Mouse (Mus musculus): ENCODE measurements around the gene Acsbg1. TPM values are rescaled to one million over a fixed set of nuclear protein-coding genes. Genes with fewer than 3 reads are reported as not detected.
"Not testable (repeated sequence)": the region's sequence is repeated elsewhere in the genome, so short reads cannot be mapped to it uniquely, and the experiment has no call there.

The Acsbg1 gene
- total RNA-seq (2017), result not detected in 2 replicates

DNA sequence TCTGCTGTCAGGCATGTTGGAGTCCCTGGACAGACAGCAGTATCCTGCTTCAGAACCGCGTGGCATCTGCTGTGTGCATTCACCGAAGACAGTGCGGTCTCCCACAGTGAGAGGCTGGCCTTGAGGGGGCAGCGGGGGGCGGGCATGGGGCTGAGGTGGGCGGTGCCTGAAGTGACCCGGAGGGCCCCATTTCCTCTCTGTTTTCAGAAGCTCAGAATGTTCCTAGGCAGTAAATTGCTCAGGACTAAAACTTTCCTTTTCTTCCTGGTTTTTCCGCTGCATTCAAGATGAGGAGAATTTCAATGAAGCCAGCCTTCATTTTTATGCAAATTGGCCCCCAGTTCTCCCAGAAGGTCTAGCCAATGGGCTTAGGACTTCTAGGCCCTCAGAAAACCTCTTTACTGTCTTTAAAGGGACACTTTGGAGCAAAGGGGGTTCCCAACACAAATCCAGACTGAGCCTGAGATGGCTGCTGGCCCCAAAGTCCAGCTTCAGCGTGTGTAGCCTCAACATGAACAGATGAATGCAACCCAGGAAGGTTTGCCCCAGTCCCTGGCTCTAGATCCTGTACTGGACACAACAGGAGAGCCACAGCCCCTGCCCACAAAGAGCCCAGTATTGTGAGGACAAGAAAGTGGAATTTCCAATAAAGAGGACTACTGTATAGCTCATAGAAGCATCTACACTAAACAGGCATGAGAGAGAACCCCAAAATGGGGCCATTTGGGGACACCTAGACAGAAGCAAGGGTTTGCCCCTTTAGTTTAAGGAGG, at the start of gene Acsbg1:
Acsbg1 (minus strand) TSS at position 266 of the 773 bp plus-strand sequence.
- ATAC-seq (replicated peaks in 1 of 2; ENCODE audit: insufficient read depth in 1 of 2, low FRiP score in 2 of 2, low TSS enrichment in 1 of 2, low read depth in 1 of 2, poor library complexity in 2 of 2, severe bottlenecking in 2 of 2), result 0 out of 4 replicates have a peak, but pooled peaks of 1 of the 2 experiments have one; percentile 22

DNA sequence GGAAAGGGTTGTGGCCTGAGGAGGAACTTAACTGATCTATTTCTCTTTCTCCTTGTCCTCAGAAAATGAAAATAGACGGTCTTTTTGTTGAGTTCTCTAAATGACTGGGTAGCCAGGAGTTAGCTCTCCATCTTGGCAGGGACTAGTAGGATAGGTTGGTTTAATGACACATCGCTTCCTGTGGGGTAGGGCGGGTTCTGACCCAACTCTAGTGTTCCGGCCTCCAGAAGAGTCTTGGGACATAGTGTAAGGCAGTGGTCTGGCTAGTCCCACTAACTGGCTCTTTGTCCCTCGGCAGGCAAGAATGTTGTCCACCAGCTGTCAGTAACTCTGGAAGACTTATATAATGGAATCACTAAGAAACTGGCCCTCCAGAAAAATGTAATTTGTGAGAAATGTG, 46.4 kb upstream of the Acsbg1 start:
- no peak for ATAC-seq (replicated peaks in 1 of 2; ENCODE audit: insufficient read depth in 1 of 2, low FRiP score in 2 of 2, low TSS enrichment in 1 of 2, low read depth in 1 of 2, poor library complexity in 2 of 2, severe bottlenecking in 2 of 2)

DNA sequence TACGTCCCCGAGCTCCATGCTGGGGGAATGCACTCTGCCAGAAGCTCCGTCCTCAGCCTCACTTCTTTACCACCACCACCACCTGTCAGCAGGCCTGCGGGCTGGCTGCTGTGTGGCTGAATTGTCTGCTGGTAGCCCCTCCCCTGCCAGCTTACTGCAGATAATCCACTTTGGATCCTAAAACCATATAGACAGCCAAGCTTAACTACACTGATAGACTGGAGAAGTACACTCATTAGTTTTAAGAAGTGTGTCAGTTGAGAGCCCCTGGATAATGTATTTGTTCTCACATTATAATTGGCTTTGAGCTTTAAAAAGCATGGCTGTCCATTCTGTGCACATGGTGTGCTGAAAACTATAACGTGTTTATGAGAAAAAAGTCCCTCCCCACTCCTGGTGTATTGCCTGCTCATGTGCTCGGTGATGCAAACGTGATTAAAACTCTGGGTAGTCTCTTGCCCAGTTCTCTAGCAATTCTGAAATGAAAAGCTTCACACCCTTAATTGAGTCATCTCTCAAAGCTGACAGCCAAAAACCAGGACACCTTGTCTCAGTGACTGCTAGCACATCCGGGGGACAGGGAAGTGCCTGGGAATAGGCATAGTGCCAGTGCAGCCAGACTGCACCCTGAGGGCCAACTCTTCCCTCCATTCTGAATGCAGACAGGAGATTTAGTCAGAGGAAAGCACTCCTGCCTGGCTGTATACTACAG, 45.8 kb upstream of the Acsbg1 start:
- ATAC-seq (replicated peaks in 1 of 2; ENCODE audit: insufficient read depth in 1 of 2, low FRiP score in 2 of 2, low TSS enrichment in 1 of 2, low read depth in 1 of 2, poor library complexity in 2 of 2, severe bottlenecking in 2 of 2), result no peak

DNA sequence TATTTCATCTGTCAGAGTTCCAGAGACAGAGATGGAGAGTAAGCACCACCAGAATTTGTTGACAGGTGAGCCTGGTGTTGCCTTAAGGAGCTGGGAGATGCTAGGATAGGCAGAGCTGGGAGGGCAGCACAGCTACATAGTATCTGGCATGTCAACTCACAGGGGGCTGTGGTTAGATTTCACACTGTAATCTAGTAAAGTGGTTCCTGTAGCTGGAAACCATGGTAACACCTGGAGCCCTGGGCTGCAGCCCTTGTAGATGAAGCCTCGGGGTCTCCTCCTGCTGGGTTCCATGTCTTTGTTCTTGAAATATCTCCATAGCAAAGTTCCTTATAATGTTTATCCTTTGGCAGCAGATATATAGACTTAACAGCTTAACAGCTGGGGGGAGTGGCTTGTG, 43.9 kb upstream of the Acsbg1 start:
- no peak for ATAC-seq (replicated peaks in 1 of 2; ENCODE audit: insufficient read depth in 1 of 2, low FRiP score in 2 of 2, low TSS enrichment in 1 of 2, low read depth in 1 of 2, poor library complexity in 2 of 2, severe bottlenecking in 2 of 2)

DNA sequence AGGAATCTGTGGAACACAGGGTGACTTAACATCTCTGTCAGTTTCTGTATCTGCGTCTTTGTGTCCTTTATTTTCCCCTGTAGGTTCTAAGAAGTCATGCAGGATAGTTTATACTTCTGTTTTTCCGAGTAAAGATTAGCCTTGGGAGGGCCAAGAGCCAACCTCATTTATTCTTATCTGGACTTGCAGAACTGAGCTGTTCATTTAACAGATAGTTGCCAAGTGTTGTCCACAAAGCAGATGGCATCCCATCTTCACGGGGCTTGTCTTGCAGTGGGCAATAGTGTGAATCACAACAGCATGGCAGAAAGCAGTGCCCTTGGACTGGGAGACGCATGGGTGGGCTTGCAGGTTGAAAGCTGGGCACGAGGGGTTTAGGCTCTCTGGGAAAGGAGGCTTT, 42.7 kb upstream of the Acsbg1 start:
- no peak; a peak in 1 of 4 replicates for ATAC-seq (replicated peaks in 1 of 2; ENCODE audit: insufficient read depth in 1 of 2, low FRiP score in 2 of 2, low TSS enrichment in 1 of 2, low read depth in 1 of 2, poor library complexity in 2 of 2, severe bottlenecking in 2 of 2)

DNA sequence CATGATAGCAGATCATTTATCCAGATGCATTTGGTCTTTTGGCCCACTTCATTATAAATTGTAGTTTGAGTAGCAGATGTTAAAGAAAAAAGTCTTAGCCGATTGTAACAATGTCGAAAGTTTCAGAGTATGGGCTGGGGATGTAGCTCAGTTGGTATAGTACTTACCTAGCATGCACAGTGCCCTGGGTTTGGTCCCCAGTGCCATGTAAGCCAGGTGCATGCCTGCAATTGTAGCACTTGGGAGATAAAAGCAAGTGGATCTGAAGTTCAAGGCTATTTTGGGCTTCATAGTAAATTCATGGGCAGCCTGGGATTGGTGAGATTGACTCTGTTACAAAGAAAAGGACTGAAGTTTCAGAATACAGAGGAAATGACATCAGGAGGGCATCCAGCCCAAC, 40.9 kb upstream of the Acsbg1 start:
- no peak for ATAC-seq (replicated peaks in 1 of 2; ENCODE audit: insufficient read depth in 1 of 2, low FRiP score in 2 of 2, low TSS enrichment in 1 of 2, low read depth in 1 of 2, poor library complexity in 2 of 2, severe bottlenecking in 2 of 2)

DNA sequence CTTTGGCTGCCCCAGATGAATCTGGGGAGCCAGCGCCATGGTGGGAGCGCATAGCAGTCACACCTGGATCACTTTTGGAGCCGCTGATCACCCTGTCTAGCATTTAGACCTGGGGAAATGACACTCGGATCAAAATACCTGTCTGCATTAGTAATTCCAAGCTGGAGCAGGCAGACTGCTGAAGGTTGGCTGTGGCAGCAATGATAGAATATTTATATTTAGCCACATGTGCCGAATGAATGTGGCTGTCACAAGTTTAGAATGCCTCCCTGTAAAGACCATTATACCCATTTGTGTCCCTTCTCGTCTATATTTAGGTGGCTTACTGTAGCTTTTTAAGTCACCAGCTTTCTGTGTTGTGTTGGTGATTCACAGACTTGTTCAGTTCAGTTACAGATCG, 39.1 kb upstream of the Acsbg1 start:
- no peak for ATAC-seq (replicated peaks in 1 of 2; ENCODE audit: insufficient read depth in 1 of 2, low FRiP score in 2 of 2, low TSS enrichment in 1 of 2, low read depth in 1 of 2, poor library complexity in 2 of 2, severe bottlenecking in 2 of 2)

DNA sequence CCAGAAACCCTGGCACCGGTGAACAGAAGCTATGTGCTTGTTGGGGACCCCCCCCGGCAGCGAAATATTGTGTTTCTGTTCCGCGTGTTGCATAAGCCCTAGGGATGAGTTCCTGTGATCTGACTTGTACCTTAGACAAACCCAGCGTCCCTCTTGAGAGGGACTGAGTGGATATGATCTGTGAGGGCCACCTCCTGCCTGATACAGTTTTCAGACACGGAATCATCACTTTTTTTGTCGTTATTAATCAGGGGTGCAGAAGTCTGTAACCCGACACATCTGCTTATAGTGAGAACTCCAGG, 38.5 kb upstream of the Acsbg1 start:
- ATAC-seq (replicated peaks in 1 of 2; ENCODE audit: insufficient read depth in 1 of 2, low FRiP score in 2 of 2, low TSS enrichment in 1 of 2, low read depth in 1 of 2, poor library complexity in 2 of 2, severe bottlenecking in 2 of 2), result no peak

DNA sequence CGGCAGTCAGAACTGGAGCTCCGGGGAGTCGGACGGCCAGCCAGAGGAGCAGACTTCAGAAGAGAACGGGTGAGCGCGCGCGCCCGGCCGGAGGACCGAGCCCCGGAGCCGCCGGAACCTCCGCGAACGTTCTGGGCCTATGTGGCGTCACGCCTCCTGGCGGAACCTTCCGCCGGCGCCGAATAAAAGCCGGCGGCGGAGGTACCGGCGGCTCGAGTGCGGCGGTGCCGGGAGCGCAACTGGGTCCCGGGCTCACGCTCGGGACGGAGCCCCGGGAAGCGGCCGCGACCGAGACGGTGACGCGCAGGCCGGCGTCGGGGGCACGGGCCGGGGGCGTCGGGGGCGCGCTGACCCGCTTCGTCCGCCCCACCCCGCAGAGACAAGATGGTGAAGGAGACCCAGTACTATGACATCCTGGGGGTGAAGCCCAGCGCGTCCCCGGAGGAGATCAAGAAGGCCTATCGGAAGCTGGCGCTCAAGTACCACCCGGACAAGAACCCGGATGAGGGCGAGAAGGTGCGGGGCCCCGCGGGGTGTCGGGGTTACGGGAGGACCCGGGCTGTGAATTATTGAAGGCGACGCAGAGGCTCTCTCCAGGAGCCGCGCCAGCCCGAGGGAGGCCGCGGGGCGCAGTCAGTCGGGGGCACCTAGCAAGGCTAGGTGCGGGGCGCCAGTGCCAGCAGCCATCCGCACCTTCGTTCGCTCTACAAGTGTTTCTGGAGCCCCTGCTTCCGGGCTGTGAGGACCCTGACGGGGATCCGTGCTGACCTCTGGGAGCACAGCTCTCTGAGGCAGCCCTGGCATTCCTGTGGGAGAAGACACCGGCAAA, 37.9 kb upstream of the Acsbg1 start:
- ATAC-seq (replicated peaks in 1 of 2; ENCODE audit: insufficient read depth in 1 of 2, low FRiP score in 2 of 2, low TSS enrichment in 1 of 2, low read depth in 1 of 2, poor library complexity in 2 of 2, severe bottlenecking in 2 of 2), result peak; percentile 51 to 62

DNA sequence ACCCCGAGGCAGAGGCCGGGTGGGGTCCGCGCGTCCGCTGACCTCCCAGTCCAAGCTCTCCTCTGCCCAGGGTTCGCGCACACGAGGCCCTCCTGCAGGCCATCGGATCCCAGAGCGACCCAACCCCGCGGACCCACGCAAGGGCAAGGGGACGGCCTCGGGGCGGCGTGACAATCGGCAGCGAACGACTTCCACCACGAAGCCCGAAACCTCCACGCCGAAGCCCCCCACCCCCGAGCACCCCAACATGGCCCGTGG, 37.3 kb upstream of the Acsbg1 start:
- ATAC-seq (replicated peaks in 1 of 2; ENCODE audit: insufficient read depth in 1 of 2, low FRiP score in 2 of 2, low TSS enrichment in 1 of 2, low read depth in 1 of 2, poor library complexity in 2 of 2, severe bottlenecking in 2 of 2), result peak; percentile 16 to 23; a peak in 1 of 4 replicates

DNA sequence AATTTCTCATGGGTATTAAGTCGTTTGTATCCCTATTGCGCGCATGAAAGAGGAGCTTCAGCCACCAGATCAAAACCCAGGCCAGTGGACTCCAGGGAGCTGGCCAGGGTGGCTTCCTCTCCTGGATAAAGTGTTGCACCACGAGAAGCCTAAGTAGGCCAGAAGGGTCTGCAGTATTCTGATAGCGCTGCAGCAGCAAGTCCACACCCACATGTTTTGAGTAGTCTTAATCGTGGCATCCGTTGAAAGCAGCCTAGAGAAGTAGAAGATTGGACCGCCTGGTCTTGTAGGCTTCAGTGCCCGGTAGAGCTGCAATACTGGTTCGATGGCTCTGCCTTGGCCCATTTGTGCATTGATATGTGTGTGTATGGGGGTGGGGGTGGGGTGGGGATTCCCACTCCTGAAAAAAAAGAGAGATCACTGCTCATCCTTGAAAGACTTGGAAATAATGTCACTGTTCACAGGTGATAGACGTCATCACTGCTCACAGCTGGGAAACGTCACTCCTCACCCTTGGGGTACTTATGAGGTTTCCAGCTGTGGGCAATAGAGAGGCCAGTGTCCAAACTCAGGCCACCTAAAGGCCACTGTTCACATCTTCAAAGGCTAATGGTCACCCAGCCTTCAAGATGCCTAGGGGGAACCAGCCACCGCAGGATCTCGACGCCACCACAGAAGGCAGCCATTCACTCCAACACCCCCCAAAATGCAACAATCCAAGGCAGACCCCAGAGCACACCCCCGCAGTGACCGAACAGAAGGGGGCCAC, 36.8 kb upstream of the Acsbg1 start, which contains the start of gene Dnaja4:
Dnaja4 (plus strand) TSS at position 556 of the 769 bp plus-strand sequence.
- ATAC-seq (replicated peaks in 1 of 2; ENCODE audit: insufficient read depth in 1 of 2, low FRiP score in 2 of 2, low TSS enrichment in 1 of 2, low read depth in 1 of 2, poor library complexity in 2 of 2, severe bottlenecking in 2 of 2), result no peak

DNA sequence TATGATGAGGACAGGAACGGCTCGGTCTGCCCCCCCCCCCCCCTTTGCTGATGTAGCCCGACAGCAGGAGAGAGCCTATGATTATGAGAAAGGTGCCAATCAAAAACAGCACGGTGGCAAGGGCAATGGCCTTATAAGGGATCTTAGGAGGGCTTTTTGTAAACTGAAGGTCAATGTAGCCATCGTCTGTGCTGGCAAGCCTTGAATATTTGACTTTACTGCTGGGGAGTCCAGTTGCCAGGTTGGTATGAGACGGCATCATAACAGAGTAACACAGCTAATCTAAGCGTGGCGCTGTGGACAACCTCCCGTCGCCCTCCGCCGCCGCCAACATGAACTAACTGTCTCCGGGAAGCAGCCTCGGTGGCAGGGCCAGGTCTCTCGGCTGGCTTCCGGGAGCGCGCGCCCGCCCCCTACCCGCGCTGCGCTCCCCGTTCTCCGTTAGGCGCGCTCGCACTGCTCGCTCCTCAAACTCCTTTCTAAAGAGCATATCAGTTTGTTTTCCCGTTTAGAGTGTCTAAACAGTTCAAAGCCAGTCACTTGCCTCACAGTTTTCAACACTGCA, 29.7 kb upstream of the Acsbg1 start:
- ATAC-seq (replicated peaks in 1 of 2; ENCODE audit: insufficient read depth in 1 of 2, low FRiP score in 2 of 2, low TSS enrichment in 1 of 2, low read depth in 1 of 2, poor library complexity in 2 of 2, severe bottlenecking in 2 of 2), result peak; percentile 81

DNA sequence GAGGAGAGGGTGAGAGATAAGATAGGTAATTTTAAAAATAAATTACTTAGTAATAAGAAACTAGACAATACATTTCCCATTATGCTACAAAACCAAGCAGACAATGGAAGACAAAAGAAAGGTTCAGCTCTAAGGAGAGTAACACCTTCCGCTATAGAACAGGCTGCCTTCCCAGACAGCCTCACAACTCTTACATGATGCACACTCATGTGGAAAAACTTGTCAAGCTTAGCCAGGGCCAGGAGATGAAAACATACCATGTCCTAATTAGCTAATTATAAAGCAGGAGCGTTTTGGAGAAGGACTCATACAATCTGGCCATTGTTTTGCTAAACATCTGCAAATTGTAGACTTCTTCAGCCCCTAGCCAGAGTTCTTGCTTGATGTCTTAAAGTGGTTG, 29.0 kb upstream of the Acsbg1 start:
- not testable (repeated sequence) for ATAC-seq (replicated peaks in 1 of 2; ENCODE audit: insufficient read depth in 1 of 2, low FRiP score in 2 of 2, low TSS enrichment in 1 of 2, low read depth in 1 of 2, poor library complexity in 2 of 2, severe bottlenecking in 2 of 2)

DNA sequence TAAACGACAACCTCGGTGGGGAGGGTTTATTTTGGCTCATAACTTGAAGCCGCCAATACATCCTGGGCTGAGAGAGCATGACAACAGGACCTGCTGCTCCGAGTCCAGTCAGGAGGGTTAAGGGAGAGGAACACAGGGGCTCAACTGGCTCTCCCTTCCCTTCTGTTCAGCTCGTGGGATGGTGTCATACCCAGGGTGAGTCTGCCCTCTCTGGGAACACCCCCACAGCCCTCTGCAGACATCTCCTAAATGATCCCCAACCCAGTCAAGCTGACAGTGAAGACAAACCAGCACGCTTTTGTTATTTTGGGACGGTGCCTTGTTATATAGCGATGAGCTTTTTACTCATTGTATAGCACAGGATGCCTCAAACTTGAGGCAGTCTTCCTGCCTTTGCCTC, 27.8 kb upstream of the Acsbg1 start:
- no peak for ATAC-seq (replicated peaks in 1 of 2; ENCODE audit: insufficient read depth in 1 of 2, low FRiP score in 2 of 2, low TSS enrichment in 1 of 2, low read depth in 1 of 2, poor library complexity in 2 of 2, severe bottlenecking in 2 of 2)

DNA sequence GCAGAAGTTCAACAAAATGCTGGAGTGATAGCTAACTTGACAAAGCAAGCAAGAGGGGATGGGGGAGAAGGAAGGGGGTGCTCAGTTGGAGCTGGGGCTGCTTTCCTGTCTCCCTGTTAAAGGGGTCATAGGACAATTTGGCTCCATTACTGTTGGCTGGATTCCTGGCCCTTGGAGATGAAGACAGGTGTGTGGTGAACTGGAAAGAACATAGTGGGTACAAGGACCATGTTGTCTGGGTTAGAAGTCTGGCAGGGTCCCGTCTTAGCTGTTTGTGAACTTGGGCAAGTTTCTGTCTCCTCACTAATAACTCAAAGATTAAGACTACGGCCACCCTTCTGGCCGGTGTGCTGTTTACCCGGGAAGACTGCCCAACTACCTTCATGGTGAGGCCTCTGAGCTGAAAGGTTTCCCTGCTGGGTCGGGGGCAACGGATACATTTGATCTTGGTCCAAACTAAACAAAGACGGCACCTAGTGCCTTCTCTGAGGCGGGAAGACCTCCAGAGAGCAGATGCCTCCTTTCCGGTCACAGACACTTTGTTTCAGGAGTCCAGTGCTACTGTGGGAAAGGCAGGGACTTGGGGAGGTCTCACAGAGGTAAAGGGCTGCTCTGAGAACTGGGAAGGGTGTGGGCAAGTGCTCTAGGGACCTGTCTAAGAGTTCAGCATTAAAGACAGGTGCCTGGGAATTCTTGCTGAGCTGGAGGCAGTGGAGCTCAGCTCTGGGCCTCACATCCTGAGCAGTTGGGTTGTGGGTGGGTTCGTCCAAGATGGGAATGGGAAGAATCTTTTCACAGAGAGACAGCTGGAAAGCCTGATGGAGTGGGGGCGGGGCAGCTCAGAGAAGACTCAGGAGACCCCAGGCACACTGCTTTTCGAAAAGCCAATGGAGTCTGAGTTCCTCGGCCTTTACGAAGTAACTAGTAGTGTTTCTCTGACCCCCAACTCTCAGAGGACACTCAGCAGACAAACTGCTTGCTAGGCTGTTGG, 25.9 kb upstream of the Acsbg1 start:
- ATAC-seq (replicated peaks in 1 of 2; ENCODE audit: insufficient read depth in 1 of 2, low FRiP score in 2 of 2, low TSS enrichment in 1 of 2, low read depth in 1 of 2, poor library complexity in 2 of 2, severe bottlenecking in 2 of 2), result no peak

DNA sequence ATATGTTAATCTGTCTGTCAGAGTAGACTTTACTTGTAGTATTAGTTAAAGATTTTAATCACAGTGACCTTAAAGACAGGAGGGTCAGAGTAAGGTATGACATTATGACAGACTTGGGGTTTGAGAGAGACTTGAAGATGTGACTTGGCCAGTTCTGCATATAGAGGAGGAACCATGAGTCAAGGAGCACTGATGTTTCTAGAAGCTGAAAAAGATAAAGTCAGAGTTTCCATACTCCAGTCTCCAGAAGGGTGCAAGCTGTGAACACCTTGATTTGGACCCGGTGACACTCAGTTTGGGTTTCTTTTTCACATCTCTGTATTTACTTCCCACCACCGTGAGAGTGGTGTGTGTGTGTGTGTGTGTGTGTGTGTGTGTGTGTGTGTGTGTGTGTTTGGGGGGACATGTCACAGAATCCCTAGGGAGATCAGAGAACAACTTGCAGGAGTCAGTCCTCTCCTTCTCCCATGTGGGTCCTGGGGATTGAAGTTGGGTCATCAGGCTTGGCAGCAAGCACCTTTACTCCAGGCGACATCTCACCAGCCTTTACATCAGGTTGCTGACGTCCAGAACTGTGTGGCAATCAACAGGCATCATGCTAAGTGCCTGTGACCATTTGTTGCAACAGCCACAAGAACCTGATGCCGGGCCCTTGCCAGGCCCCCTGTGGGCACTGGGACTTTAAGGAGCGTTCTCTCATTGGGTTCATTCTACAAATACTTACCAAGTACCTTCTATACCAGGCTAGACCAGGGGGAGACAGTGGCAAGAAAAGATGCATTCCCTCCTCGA, 22.3 kb upstream of the Acsbg1 start:
- no peak for ATAC-seq (replicated peaks in 1 of 2; ENCODE audit: insufficient read depth in 1 of 2, low FRiP score in 2 of 2, low TSS enrichment in 1 of 2, low read depth in 1 of 2, poor library complexity in 2 of 2, severe bottlenecking in 2 of 2)

Data from hematopoietic stem cell, adult 5-6 weeks (primary cell).